Comparison of ENCODE assay signal across 21 mouse cellular contexts in genomic region chr9:118895101-118895500, GRCm38 (mm10). TPM values are rescaled to one million over a fixed set of nuclear protein-coding genes. Genes with fewer than 3 reads are reported as not detected.
A peak's percentile ranks its signal among the peaks of the same experiment; 100 is the strongest.
DNase-seq lines count a peak whose midpoint lies in the region; ATAC-seq and TF ChIP-seq lines count a peak whose summit lies in the region.
"Had no signal": no experiment of that assay in that cellular context is flagged by ENCODE, and none has a peak within 500 bp of the region (broad histone marks: within the 10 kb centered on the region; RNA-seq: fewer than 3 reads in every experiment).

No protein-coding gene starts in this region.

- no peak for ATAC-seq in intestine, postnatal 0 days
- no peak for ATAC-seq in intestine, embryonic 15.5 days
- ATAC-seq: forebrain, embryonic 13.5 days had no signal

- peak; percentile 48 for TF ChIP-seq CTCF in intestine, postnatal 0 days (IDR thresholded peaks at IDR 0.05; ENCODE audit: low read depth)

- peaks cover 4% of the 10 kb centered on the region for H3K36me3 ChIP-seq in intestine, postnatal 0 days (ENCODE audit: control insufficient read depth, insufficient read depth)
- no peaks in the 10 kb centered on the region for H3K36me3 ChIP-seq in intestine, embryonic 15.5 days
- H3K36me3 ChIP-seq: liver, embryonic 15.5 days; midbrain, embryonic 12.5 days; stomach, embryonic 15.5 days had no signal

- no peak overlapping the region for H3K9ac ChIP-seq in intestine, postnatal 0 days (ENCODE audit: low read depth, low read length)
- no peak overlapping the region for H3K9ac ChIP-seq in intestine, embryonic 15.5 days
- H3K9ac ChIP-seq: forebrain, embryonic 13.5 days; heart, embryonic 13.5 days; liver, embryonic 15.5 days; midbrain, embryonic 12.5 days; stomach, embryonic 15.5 days had no signal

- no peak overlapping the region for H3K27ac ChIP-seq in intestine, postnatal 0 days (ENCODE audit: low read depth, low read length)
- H3K27ac ChIP-seq in intestine, embryonic 15.5 days, result no peak overlapping the region
- H3K27ac ChIP-seq: forebrain, embryonic 13.5 days; heart, embryonic 13.5 days; liver, embryonic 15.5 days; macrophage; midbrain, embryonic 12.5 days; stomach, embryonic 15.5 days had no signal

- H3K4me2 ChIP-seq in intestine, postnatal 0 days (replicated peaks; ENCODE audit: low read depth), result no peak overlapping the region
- no peak overlapping the region for H3K4me2 ChIP-seq in intestine, embryonic 15.5 days (replicated peaks)
- H3K4me2 ChIP-seq: forebrain, embryonic 13.5 days; heart, embryonic 13.5 days; liver, embryonic 15.5 days; midbrain, embryonic 12.5 days; stomach, embryonic 15.5 days had no signal

- no peaks in the 10 kb centered on the region for H3K4me1 ChIP-seq in intestine, postnatal 0 days (replicated peaks; ENCODE audit: control insufficient read depth, insufficient read depth, low read length)
- peaks cover 14% of the 10 kb centered on the region for H3K4me1 ChIP-seq in intestine, embryonic 15.5 days (replicated peaks)
- H3K4me1 ChIP-seq: liver, embryonic 15.5 days had no signal

- peak; percentile 43 to 50 for DNase-seq in cerebellum, postnatal 10 days
- no peak for DNase-seq in cerebellum, postnatal 36 days
- DNase-seq in lung, postnatal 36 days, result peak; percentile 16
- no peak for DNase-seq in lung, postnatal 10 days
- DNase-seq in urinary bladder, postnatal 25 days (ENCODE audit: low spot score), result no peak
- DNase-seq in adrenal gland, postnatal 25 days, result no peak
- DNase-seq: adrenal gland, adult 8-10 months; cerebellum, adult 18-20 months; heart, postnatal 36 days; kidney, adult 9 months; layer of hippocampus, postnatal 36 days; left cerebral cortex, postnatal 4 days; spleen, adult 18-20 months had no signal

- WGBS in intestine, postnatal 0 days, result 80% methylated on average over 2 of the region's 2 CpGs
- WGBS in intestine, embryonic 15.5 days, result 65% methylated on average over 2 of the region's 2 CpGs

- no peaks in the 10 kb centered on the region for H3K27me3 ChIP-seq in intestine, postnatal 0 days (replicated peaks; ENCODE audit: control insufficient read depth, insufficient read depth, low read length)
- no peaks in the 10 kb centered on the region for H3K27me3 ChIP-seq in intestine, embryonic 15.5 days (replicated peaks)
- H3K27me3 ChIP-seq: forebrain, embryonic 13.5 days; heart, embryonic 13.5 days; liver, embryonic 15.5 days; midbrain, embryonic 12.5 days; stomach, embryonic 15.5 days had no signal

- no peaks in the 10 kb centered on the region for H3K9me3 ChIP-seq in intestine, postnatal 0 days (ENCODE audit: control insufficient read depth)
- H3K9me3 ChIP-seq in intestine, embryonic 15.5 days, result no peaks in the 10 kb centered on the region
- H3K9me3 ChIP-seq: forebrain, embryonic 13.5 days; heart, embryonic 13.5 days; liver, embryonic 15.5 days; midbrain, embryonic 12.5 days; stomach, embryonic 15.5 days had no signal

- no peak overlapping the region for H3K4me3 ChIP-seq in intestine, postnatal 0 days (ENCODE audit: low read depth, low read length)
- no peak overlapping the region for H3K4me3 ChIP-seq in intestine, embryonic 15.5 days (replicated peaks)
- H3K4me3 ChIP-seq: forebrain, embryonic 13.5 days; heart, embryonic 13.5 days; liver, embryonic 15.5 days; midbrain, embryonic 12.5 days; stomach, embryonic 15.5 days had no signal

RNA-seq across cellular contexts. Expression of gene Ctdspl, which starts 31.2 kb away (rescaled TPM):
- polyA plus RNA-seq in intestine, postnatal 0 days (2015; fragmentation: Nextera tagmentation; extraction: Ambion mirVana), result 17.0 and 20.7 TPM in 2 replicates
- polyA plus RNA-seq in intestine, embryonic 15.5 days (2015; fragmentation: Nextera tagmentation; extraction: Ambion mirVana), result 16.9 and 18.4 TPM in 2 replicates
- total RNA-seq in adrenal gland, postnatal 25 days (2021), result 27.2 and 31.3 TPM in 2 replicates

Comparison
In these comparisons a context has a peak if more than half of its experiments do, and no peak if none do; other contexts are left out.
1. DNase-seq: peak in cerebellum, postnatal 10 days (2 of 2) and lung, postnatal 36 days (single experiment); none in cerebellum, postnatal 36 days (0 of 2), lung, postnatal 10 days (single experiment), urinary bladder, postnatal 25 days (single experiment) and adrenal gland, postnatal 25 days (single experiment).